Mouse (Mus musculus): Measurements from ENCODE around the gene Slc22a12.

DNA sequence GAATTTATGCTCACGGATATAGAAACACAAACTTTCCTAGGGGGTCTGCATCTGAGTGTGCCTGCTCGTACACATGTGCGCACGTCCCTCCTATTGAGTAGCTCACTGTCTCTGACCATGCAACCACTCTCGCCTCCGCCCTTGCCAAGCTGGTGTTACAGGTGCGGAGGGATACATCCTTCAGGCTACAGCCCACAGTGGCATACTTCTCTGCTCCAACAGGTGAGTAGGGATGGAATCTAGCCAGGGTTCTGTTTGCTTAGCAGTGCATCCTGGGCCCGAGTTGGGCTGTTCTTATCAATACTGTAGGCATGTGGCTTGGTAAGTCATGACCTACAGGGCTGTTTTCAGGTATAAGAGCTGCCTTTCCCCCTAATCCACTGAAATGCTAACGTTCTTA lies 16.8 kb downstream of the Slc22a12 start:
- TF ChIP-seq CTCF (IDR thresholded peaks at IDR 0.05; ENCODE audit: control insufficient read depth, insufficient read depth, insufficient read length) (no peak), USF1 (IDR thresholded peaks at IDR 0.05; ENCODE audit: low read depth) (no peak), MAX (IDR thresholded peaks at IDR 0.05) (no peak), MYOG (IDR thresholded peaks at IDR 0.05; ENCODE audit: control insufficient read depth, extremely low read depth, insufficient read length) (no peak), FOSL1 (IDR thresholded peaks at IDR 0.05; ENCODE audit: insufficient read depth, low read length, poor library complexity, severe bottlenecking) (no peak)

All from C2C12 (cell line).